Mouse (Mus musculus) heart, postnatal 4 days (tissue): Measurements from ENCODE around the gene Pnpo. TPM values are rescaled to one million over a fixed set of nuclear protein-coding genes. Genes with fewer than 3 reads are reported as not detected.
A peak's percentile ranks its signal among the peaks of the same experiment; 100 is the strongest.

Experiments
- DNase-seq: peaks from one replicate; pipeline ENCODE4 v3.0.0; 2021
- total RNA-seq, 2 experiments: library from RNA; stranded (reverse); gene quantifications; 2 replicates each; pipeline ENCODE4 v1.2.3; 2021

The Pnpo gene
- total RNA-seq: 10 to 100 TPM; 10.6 to 16.7 TPM

GRCm38 (mm10) chr11:96943746-96944304 lies at the start of gene Pnpo:
Gene Pnpo (minus strand): TSS chr11:96943986.
- peak; percentile 92 for DNase-seq

- DNase-seq: no peak
These were observed 49.0 kb upstream of the Pnpo start for GRCm38 (mm10) chr11:96992722-96993311.

GRCm38 (mm10) chr11:96991501-96991900 lies 47.7 kb upstream of the Pnpo start:
- no peak for DNase-seq

- no peak for DNase-seq
These were observed 44.3 kb upstream of the Pnpo start for GRCm38 (mm10) chr11:96987873-96988655.

- no peak for DNase-seq
These were observed 42.7 kb upstream of the Pnpo start for GRCm38 (mm10) chr11:96986463-96986862.

- DNase-seq: no peak
These were observed 41.1 kb upstream of the Pnpo start for GRCm38 (mm10) chr11:96984903-96985302.

GRCm38 (mm10) chr11:96982859-96983258 lies 39.1 kb upstream of the Pnpo start, which contains the start of gene Sp2:
Gene Sp2 (minus strand): TSS chr11:96982959.
- DNase-seq: no peak

- DNase-seq: peak; percentile 86
These were observed 38.6 kb upstream of the Pnpo start for GRCm38 (mm10) chr11:96982355-96982754.

GRCm38 (mm10) chr11:96981461-96981860 lies 37.7 kb upstream of the Pnpo start:
- DNase-seq: no peak

- no peak for DNase-seq
These were observed 36.2 kb upstream of the Pnpo start for GRCm38 (mm10) chr11:96980021-96980420.

GRCm38 (mm10) chr11:96979329-96979728 lies 35.5 kb upstream of the Pnpo start:
- no peak for DNase-seq

GRCm38 (mm10) chr11:96978401-96979246 lies 34.8 kb upstream of the Pnpo start:
- DNase-seq: no peak

GRCm38 (mm10) chr11:96977606-96978400 lies 34.0 kb upstream of the Pnpo start:
- DNase-seq: peak; percentile 98

GRCm38 (mm10) chr11:96976911-96977591 lies 33.3 kb upstream of the Pnpo start:
- DNase-seq: peak; percentile 91

- DNase-seq: no peak
These were observed 32.5 kb upstream of the Pnpo start for GRCm38 (mm10) chr11:96976379-96976687.

- no peak for DNase-seq
These were observed 32.0 kb upstream of the Pnpo start for GRCm38 (mm10) chr11:96975511-96976378.

- no peak for DNase-seq
These were observed 31.0 kb upstream of the Pnpo start for GRCm38 (mm10) chr11:96974813-96975212.

- no peak for DNase-seq
These were observed 29.7 kb upstream of the Pnpo start for GRCm38 (mm10) chr11:96973426-96973964.

GRCm38 (mm10) chr11:96972906-96973305 lies 29.1 kb upstream of the Pnpo start:
- DNase-seq: no peak

GRCm38 (mm10) chr11:96970341-96970740 lies 26.6 kb upstream of the Pnpo start:
- no peak for DNase-seq
